ENCODE assay signal across 20 mouse cellular contexts in genomic region chr3:32467321-32467720, GRCm38 (mm10). TPM values are rescaled to one million over a fixed set of nuclear protein-coding genes. Genes with fewer than 3 reads are reported as not detected.
"Had no signal": no experiment of that assay in that cellular context is flagged by ENCODE, and none has a peak within 500 bp of the region (broad histone marks: within the 10 kb centered on the region; RNA-seq: fewer than 3 reads in every experiment).

No protein-coding gene starts in this region.

- H3K9me3 ChIP-seq: neural tube, embryonic 13.5 days; neural tube, embryonic 15.5 days; stomach, embryonic 15.5 days had no signal

- H3K4me2 ChIP-seq: neural tube, embryonic 13.5 days; neural tube, embryonic 15.5 days; stomach, embryonic 15.5 days had no signal

- H3K27ac ChIP-seq: neural tube, embryonic 13.5 days; neural tube, embryonic 15.5 days; stomach, embryonic 15.5 days; stomach, postnatal 0 days had no signal

- H3K4me3 ChIP-seq: neural tube, embryonic 13.5 days; neural tube, embryonic 15.5 days; stomach, embryonic 15.5 days had no signal

- DNase-seq: retina, postnatal 1 day; right cerebral cortex, adult 18-20 months; right cerebral cortex, postnatal 14 days; right cerebral cortex, postnatal 25 days; right cerebral cortex, postnatal 4 days; spleen, adult 18-20 months; thymus, adult 18-20 months; thymus, adult 2 months; thymus, postnatal 14 days; thymus, postnatal 25 days; thymus, postnatal 36 days; thymus, postnatal 4 days had no signal

- H3K27me3 ChIP-seq: neural tube, embryonic 13.5 days; neural tube, embryonic 15.5 days; stomach, embryonic 15.5 days had no signal

- H3K9ac ChIP-seq: neural tube, embryonic 13.5 days; neural tube, embryonic 15.5 days; stomach, embryonic 15.5 days had no signal

RNA-seq across cellular contexts. Expression of gene Kcnmb3, which starts 24.7 kb away (rescaled TPM):
- polyA plus RNA-seq: neural tube, embryonic 15.5 days; small intestine, adult 2 months; stomach, embryonic 14.5 days; stomach, embryonic 16.5 days; urinary bladder, adult 2 months had no signal
